Mouse (Mus musculus) thymus, adult 2 months (tissue): ENCODE measurements around the gene Clasp1.

Experiments
- CTCF ChIP-seq: fragments of 200-500 bp; IDR thresholded peaks from 2 replicates; pipeline ENCODE4 v1.5.1; 2012; ENCODE audit warnings: mild to moderate bottlenecking, control low read depth, low read length, moderate library complexity, borderline replicate concordance; ENCODE audit not compliant: control insufficient read depth, poor library complexity, insufficient read depth; ENCODE audit errors: extremely low read depth
- POLR2A ChIP-seq: fragments of 200-500 bp; IDR thresholded peaks from 2 replicates; pipeline ENCODE4 v1.6.1; 2012; ENCODE audit warnings: mild to moderate bottlenecking, low read length, control low read depth, moderate library complexity; ENCODE audit not compliant: control insufficient read depth, poor library complexity, insufficient read depth; ENCODE audit errors: extremely low read depth

DNA sequence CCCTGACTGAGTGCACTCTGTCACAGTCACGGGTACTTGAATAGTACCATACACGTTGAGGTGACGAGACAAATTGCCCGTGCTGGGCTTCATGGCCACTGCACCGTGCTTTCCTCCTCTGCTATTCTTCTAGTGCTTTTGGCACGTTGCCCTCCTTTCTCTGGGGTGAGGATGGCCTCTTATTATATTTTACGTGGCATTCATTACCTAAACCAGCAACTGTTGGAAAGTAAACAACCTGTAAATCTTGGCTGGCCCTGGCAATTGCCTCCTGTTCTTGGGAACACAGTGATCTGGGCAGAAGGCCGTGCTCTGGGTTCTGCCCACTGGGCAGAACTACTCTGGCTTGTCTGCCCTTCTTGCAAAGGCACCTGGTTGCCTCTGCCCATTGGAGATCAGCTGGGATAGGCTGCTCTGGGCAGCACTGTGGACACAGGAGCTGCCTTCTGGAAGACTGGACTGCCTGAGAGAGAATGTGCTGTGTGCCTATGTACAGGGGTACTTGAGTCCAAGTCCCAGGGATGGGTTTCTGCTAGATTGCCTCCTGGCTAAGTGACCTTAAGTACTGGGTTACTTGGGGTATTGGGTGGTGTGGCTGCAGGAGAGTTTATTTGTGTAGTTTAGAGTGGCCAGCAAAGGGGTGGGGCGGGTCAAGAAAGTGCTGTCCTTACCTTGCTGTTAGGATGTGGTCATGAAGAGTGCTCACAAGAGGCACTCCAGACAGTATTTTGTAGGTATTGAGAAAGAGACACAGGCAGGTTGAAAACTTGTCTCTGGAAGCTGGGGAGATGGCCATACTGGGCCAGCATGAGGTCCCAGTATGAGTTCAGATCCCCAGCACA is 254.5 kb downstream of the Clasp1 start:
- TF ChIP-seq CTCF = no peak
- TF ChIP-seq POLR2A = no peak
